8 mouse cellular contexts compared by ENCODE assay signal in the genomic region with DNA sequence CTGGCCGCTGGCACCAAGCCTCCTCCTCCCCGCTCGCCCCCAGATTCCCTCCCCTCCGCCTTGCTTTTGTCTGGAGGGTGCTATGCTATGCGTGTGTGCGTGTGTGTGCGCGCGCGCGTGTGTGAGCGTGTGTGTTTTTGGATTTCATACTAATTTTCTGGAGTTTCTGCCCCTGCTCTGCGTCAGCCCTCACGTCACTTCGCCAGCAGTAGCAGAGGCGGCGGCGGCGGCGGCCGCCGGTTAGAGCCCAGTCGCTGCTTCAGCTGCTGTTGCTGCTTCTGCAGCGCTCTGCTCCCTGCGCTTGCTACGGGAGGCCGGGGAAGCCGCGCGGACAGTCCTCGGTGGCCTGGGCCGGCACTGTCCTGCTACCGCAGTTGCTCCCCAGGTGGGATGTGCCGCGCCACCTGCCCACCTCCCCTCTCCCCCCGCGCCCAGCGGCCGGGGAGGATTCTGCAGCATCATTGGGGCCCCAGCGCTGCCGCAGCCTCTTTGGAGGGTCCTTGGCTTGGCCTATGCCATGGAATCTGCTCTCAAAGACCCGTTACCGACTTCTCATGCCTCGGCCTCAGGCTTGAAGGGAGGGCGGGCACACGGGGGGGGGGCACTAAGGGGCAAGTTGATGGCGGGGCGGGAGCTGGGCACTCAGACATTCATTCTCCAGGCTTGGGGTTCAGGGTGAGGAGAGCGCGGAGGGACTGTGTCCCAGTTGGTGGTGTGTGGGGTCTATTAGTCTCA. TPM values are rescaled to one million over a fixed set of nuclear protein-coding genes. Genes with fewer than 3 reads are reported as not detected.
A peak's percentile ranks its signal among the peaks of the same experiment; 100 is the strongest.
DNase-seq lines count a peak whose midpoint lies in the region; ATAC-seq and TF ChIP-seq lines count a peak whose summit lies in the region.

No protein-coding gene starts in this region.

- peak; percentile 48 for DNase-seq in Muller cell, postnatal 12 days (ENCODE audit: inconsistent ontology term)
- DNase-seq in brain, embryonic 14.5 days (ENCODE audit: low read depth): peak; percentile 94
- DNase-seq in forebrain, embryonic 11.5 days (ENCODE audit: low spot score): peak; percentile 81
- DNase-seq in heart, postnatal 36 days: peak; percentile 9 to 11
- peak; percentile 85 to 93 for DNase-seq in left cerebral cortex, adult 18-20 months (ENCODE audit: low spot score in 2 of 2)
- DNase-seq in mesoderm, embryonic 11.5 days (ENCODE audit: low read depth, low spot score): peak; percentile 58
- no peak for DNase-seq in thymus, postnatal 10 days (ENCODE audit: low spot score in 2 of 2)

- no peaks in the 10 kb centered on the region for H3K36me3 ChIP-seq in forebrain, embryonic 11.5 days (ENCODE audit: control insufficient read depth, insufficient read depth, low read length)
- H3K36me3 ChIP-seq in stomach, embryonic 15.5 days: no peaks in the 10 kb centered on the region

- H3K27ac ChIP-seq in forebrain, embryonic 11.5 days (ENCODE audit: low read depth, low read length): no peak overlapping the region
- no peak overlapping the region for H3K27ac ChIP-seq in stomach, embryonic 15.5 days

- H3K27me3 ChIP-seq in forebrain, embryonic 11.5 days (ENCODE audit: control insufficient read depth, insufficient read depth, low read length): peaks cover 4% of the 10 kb centered on the region; the same call in 1 of the 2 replicates
- H3K27me3 ChIP-seq in stomach, embryonic 15.5 days (replicated peaks): peaks cover 48% of the 10 kb centered on the region

- peak overlapping the region; percentile 67 for H3K4me3 ChIP-seq in forebrain, embryonic 11.5 days (ENCODE audit: low read depth, low read length)
- peak overlapping the region; percentile 49 for H3K4me3 ChIP-seq in stomach, embryonic 15.5 days (replicated peaks)

- peak; percentile 22; the same call in 1 of the 2 replicates for TF ChIP-seq CTCF in brain, embryonic 14.5 days (IDR thresholded peaks at IDR 0.05; ENCODE audit: borderline replicate concordance, extremely low read depth, insufficient read depth, insufficient read length)

- ATAC-seq in forebrain, embryonic 11.5 days (replicated peaks; ENCODE audit: low FRiP score): peak; percentile 75
- ATAC-seq in stomach, embryonic 15.5 days (ENCODE audit: insufficient read depth, low FRiP score, low read depth): no peak; the same call in 1 of the 2 replicates

- peak overlapping the region; percentile 79 for H3K9ac ChIP-seq in forebrain, embryonic 11.5 days (ENCODE audit: low read length)
- H3K9ac ChIP-seq in stomach, embryonic 15.5 days: 0 out of 2 replicates have a peak overlapping the region, but pooled peaks have one; percentile 30

- H3K9me3 ChIP-seq in forebrain, embryonic 11.5 days (ENCODE audit: control insufficient read depth, low read length): no peaks in the 10 kb centered on the region; the same call in 1 of the 2 replicates
- no peaks in the 10 kb centered on the region for H3K9me3 ChIP-seq in stomach, embryonic 15.5 days

- TF ChIP-seq POLR2A in brain, embryonic 14.5 days (IDR thresholded peaks at IDR 0.05; ENCODE audit: borderline replicate concordance, extremely low read depth, insufficient read depth, insufficient read length, poor library complexity, severe bottlenecking): no peak

- 0 out of 2 replicates have a peak, but pooled peaks cover 2% of the 10 kb centered on the region for H3K4me1 ChIP-seq in forebrain, embryonic 11.5 days (replicated peaks; ENCODE audit: control insufficient read depth, insufficient read depth, low read length)
- H3K4me1 ChIP-seq in stomach, embryonic 15.5 days: peaks cover 15% of the 10 kb centered on the region

- intact Hi-C loops in heart, postnatal 36 days (cut with DNase I): loop anchor here (2.0 to 5.0 kb wide), 3 partner anchors 165 to 589 kb away; no protein-coding TSS in a partner anchor

- peak overlapping the region; percentile 97 for H3K4me2 ChIP-seq in forebrain, embryonic 11.5 days (ENCODE audit: low read depth, low read length, severe bottlenecking)
- peak overlapping the region; percentile 80 for H3K4me2 ChIP-seq in stomach, embryonic 15.5 days

- WGBS in forebrain, embryonic 11.5 days: 0% methylated on average over 49 of the region's 50 CpGs
- under 1% methylated on average over 49 of the region's 50 CpGs for WGBS in stomach, embryonic 15.5 days

RNA-seq across cellular contexts. Expression of a gene that starts 1.4 kb away (rescaled TPM):
- polyA plus RNA-seq in brain, embryonic 14.5 days (2012; rRNA removed): 42.7 and 65.4 TPM in 2 replicates
- polyA plus RNA-seq in forebrain, embryonic 11.5 days (2014; fragmentation: Nextera tagmentation; extraction: Ambion mirVana): 45.0 and 45.6 TPM in 2 replicates
- 1 to 10 TPM in 1 of 2 experiments, under 1 TPM in 1; 0.95 to 1.6 TPM for total RNA-seq in heart, postnatal 36 days (2021)
- total RNA-seq in left cerebral cortex, adult 18-20 months (2021): 100 to 1,000 TPM; 369 to 406 TPM
- 10.9 and 13.7 TPM in 2 replicates for polyA plus RNA-seq in stomach, embryonic 15.5 days (2015; fragmentation: Nextera tagmentation; extraction: Ambion mirVana)

Comparison
In these comparisons a context has a peak if more than half of its experiments do, and no peak if none do; other contexts are left out.
1. DNase-seq: peak in Muller cell, postnatal 12 days (single experiment), brain, embryonic 14.5 days (single experiment), forebrain, embryonic 11.5 days (single experiment), heart, postnatal 36 days (2 of 2), left cerebral cortex, adult 18-20 months (2 of 2) and mesoderm, embryonic 11.5 days (single experiment); none in thymus, postnatal 10 days (0 of 2).